Mouse (Mus musculus) kidney, adult 18-20 months (tissue): ENCODE results near the gene Tns1.
A peak's percentile ranks its signal among the peaks of the same experiment; 100 is the strongest.

Source experiments
- DNase-seq: peaks from one replicate; pipeline ENCODE4 v3.0.0; 2021

The Tns1 gene

DNA sequence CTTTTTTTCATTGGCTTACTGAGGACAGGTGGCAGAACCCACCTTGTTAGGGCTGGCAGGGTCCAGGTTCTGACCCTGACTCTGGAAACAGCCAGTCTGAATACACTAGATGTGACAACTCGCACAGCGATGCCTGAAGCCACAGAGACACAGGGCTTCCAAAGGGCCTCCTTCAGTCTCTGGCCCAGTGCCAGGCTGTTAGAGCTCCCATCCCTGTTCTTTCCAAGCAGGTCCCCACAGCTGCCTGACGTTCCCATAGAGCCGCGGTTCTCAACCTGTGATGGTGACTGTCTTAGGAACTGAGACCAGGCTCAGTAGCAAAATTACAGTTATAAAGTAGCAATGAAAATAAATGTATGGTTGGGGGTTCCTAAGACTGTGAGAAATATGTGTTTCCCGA is 217.9 kb downstream of the Tns1 start:
- DNase-seq = peak; percentile 45

DNA sequence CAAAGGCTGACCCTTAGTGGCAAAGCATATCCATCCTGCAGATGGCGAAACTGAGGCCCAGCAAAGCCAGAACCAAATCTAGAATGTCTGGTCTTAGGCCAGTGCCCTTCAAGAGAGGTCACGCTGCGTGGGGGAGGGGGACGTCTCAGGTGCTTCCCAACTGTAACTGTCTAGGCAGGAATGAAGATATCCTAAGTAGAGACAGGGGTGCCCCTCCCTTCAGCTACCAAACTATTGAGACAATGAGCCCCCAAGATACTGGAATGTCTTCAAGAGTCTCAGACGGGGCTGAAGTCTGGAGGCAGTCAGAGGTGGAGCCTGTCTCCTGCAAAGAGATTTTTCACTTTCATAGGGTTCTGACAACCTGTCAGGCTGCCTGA is 218.4 kb downstream of the Tns1 start:
- DNase-seq = peak; percentile 63

DNA sequence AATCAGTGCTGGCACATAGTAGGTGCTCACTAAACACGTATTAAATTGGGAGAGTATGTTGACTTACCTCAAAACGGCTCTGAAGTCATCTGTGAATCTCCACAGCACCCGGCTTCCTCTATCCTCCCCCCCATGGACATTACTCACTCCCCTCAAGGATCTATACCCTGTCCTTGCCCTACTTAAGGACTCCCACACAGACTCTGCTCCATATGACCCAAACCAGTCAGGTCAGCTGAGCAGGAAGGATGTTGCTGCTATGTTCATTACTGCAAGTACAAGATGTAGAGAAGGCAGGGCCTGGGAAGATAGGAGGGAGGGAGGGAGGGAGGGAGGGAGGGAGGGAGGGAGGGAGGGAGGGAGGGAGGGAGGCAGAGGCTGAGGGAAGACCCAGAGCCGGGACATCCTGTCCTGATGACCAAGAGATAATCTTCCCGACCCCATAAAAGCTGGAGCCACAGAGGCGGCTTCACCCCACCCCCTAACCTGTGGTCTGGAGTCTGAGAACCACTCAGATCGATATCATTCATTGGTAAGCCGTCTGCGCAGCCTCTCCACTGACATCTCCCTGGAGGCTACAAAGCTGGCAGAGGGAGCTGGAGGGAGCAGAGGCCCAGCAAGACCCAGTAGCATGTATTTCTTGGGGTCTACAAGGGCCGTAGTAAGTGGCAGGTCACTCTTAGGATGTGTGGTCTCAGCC is 219.0 kb downstream of the Tns1 start:
- DNase-seq = peak; percentile 27

DNA sequence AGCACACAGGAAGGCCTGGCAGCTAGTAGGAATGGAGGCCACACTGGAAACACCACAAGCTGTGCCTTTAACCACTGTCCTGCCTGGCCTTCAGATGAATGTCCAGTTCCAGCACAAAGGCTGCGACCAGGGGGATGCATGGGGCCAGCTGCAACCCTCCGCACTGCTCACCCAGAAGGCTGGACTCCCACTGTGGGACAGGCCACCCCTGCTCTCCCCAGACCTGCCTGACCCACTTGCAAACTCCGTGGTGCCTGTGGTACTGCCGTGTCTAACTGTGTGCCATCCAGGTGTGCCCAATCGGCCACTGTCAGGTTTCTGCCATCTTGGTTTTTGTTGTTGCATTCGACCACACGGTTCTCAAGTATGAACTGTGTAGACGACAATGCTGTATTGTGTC is 219.6 kb downstream of the Tns1 start:
- peak; percentile 10 for DNase-seq

DNA sequence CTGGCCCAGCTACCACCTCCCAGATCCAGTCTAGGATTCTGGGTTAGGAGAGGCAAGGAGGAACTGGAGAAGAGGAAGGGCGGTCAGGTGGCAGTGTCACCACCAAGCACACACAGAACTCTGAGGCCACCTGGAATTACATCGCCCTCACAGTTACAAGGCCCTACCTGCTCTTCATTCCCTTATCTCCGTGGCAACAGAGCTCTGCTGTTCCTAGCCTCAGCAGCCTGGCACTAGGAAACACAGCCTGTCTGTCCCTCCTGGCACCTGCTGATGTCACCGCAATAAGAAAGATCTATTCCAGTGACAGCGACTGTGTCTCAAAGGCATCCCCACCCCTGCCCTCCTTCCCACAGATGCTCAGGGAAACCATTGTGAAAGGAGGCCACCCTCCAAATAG is 221.2 kb downstream of the Tns1 start:
- peak; percentile 7 for DNase-seq

DNA sequence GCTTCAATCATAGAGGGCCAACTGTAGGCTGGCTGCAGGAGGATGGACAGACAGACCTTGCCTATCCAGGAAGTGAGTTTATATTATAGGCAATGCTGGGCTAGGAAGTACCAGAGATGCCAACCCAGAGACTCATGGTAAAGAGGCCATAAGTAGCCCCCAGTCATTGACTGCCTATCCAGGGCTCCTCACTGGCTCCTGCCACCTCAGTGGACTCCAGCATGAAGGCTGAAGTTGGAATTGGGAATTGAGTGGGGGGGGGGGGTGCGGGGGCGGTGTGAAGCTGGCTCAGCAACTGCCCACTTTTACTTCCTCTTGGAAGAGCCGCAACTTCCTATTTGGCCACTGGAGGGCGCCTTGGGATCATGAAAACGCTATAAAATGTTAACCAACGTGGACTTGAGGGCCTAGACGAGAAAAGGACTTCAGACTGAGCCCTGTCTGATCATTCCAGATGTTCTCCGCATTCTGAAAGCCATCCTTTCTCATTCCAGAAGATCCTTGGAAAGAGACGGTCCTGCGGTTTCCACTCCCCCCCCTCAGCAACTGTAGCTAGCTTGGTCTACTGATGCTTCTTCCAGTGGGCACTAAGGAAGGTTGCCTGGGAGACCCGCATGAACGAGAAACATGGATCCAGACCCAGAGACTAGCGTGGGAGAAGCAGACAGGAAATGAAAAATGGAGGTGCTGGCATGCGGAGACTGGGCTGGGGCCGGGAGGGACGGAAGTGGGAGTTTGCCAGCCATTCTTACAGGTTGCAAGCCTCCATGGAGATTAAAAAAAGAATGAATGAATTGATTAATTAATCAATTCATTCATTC is 221.9 kb downstream of the Tns1 start:
- DNase-seq = peak; percentile 82

DNA sequence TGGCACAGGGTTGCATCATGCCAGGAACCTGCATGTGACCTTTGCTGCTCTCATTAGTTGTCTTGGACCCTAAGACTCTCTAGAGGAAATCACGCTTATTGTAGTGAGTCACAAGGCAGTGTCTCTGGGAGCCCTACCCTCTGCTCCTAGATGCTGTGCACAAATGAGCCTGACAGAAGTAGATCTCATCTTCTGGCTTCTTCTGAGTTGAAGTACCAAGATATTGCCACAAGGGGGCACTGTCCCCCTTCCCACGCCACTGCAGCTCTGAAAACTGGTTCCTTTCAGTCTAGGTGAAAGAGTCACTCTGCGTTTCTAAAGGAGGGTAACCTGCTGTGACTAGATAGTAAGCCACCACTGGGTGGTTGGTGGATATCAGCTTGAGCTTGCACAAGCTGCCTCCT is 222.8 kb downstream of the Tns1 start:
- peak; percentile 81 for DNase-seq

DNA sequence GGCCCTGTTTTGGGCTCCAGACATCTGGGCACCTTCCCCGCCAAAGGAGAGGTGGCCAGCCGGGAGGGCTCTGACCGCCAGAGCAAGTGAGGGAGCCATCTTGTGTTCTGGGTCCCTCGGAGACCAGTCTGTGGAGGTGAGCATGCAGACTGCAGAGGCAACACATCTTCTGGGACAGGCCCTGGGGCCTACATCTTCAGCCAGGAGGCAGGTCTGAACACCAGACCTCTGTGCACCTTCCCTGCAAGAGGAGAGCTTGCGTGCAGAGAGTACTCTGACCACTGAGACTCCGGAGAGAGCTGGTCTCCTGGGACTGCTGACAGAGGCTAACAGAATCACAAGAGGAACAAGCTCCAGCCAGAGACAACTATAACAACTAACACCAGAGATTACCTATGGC is 228.8 kb downstream of the Tns1 start:
- DNase-seq = peak; percentile 2

DNA sequence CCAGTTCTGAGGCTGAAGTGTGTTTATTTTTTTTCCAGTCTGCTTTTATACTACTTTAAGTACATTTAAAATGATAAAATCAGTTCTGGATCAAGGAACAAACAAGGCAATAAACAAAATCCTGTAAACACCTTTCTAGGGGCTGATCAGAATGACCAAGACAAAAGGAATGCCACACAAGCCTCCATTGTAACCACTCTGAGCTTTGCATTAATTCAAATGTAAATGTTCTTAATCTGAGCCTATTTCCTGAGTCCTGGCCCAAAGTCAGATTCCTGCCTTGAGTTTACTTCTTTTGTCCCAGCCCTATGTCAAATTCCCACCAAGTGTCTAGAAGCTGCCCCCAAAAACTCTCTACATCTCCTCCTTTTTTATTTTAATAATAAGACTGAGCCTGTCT is 243.5 kb downstream of the Tns1 start:
- no peak for DNase-seq

DNA sequence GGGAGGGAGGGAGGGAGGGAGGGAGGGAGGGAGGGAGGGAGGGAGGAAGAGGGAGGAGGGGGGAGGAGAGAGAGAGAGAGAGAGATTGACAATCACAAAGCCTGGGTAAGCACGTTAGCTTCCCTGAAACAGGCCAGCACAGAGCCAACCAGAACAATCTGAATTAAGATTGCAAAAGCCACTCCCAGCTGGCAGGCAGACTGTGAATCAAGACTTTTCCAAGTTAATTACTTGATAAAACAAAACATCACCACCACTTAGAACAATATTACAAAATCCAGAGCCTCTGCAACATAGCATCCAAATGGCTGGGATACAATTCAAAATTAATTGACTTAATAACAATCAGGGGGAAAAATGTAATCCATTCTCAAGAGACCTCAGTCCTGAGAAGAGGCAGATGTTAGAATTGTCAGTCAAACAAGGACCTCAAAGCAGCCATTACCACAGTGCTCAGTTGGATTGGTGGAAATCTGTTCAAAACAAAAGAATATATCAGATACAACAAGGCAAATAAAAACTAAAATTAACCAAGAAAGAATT is 248.5 kb downstream of the Tns1 start:
- DNase-seq = no peak

DNA sequence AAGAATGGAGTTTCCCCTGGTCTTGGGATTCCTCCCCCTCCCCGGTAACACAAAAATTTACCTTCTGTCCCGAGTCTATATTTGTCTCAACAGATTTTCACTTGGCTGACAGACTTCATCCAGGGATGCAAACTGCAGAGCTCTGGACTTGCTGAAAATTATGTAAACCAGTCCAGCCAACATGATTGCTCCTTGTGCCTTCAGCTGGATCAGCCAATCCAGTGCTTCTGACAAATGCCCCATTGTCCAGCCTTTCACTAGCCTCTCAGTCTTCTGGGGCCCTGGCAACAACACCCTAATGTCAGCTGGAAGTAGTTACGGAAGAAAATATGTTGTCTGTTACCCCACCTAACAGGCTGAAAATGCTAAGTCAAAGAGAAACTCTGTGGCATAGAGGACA is 259.9 kb downstream of the Tns1 start:
- DNase-seq = no peak

DNA sequence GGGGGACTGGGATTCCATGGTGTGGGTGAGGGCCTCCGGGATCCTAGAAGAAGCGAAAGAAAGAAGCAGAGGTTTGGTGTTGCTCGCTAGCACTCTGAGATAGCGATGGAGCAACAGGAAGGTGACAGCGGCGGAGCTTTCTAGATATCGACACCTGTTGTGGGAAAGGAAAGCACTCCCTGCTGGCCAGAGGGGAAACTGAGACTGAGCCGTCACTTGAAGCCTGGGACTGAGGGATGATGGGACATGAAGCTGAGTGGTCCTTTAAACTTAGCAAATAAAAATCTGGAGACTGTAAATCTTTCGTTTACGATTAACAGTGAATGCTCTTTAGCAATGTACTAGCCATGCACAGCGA is 261.2 kb downstream of the Tns1 start:
- DNase-seq = no peak

DNA sequence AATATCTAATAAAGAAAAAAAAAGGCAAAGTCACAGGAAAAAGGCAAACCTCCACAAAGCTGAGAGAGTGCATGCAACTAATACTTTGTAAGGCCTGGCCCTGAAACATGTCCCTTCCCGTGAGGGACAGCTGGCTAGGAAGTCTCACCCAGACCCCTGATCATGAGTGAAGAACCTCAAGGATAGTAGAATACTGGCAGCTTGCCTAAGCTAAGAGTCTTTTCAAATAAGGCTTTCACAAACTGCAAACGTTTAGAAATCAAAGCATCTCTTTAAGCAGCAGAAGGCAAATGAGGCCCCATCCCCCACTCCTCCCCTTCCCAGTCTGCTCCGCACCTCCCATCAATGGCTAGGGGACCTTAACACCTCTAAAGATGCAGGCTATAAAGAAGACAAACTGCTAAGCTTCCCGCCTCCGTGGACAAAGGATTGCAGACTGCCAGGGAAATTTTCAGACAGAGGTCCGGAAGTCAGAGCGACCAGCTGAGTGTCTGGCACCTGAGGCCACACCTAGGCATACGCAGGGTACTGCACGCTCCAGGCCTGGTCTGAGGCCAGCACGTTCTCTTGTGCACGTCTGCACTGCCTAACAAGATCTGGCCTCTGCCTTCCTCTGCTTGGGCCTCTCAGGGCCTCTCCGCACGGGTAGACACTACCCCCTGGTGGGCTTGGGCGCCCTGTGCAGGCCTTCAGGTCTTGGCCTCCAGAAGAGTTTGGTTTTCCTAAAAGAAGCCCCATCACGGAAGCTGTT is 261.8 kb downstream of the Tns1 start:
- DNase-seq = peak; percentile 76

DNA sequence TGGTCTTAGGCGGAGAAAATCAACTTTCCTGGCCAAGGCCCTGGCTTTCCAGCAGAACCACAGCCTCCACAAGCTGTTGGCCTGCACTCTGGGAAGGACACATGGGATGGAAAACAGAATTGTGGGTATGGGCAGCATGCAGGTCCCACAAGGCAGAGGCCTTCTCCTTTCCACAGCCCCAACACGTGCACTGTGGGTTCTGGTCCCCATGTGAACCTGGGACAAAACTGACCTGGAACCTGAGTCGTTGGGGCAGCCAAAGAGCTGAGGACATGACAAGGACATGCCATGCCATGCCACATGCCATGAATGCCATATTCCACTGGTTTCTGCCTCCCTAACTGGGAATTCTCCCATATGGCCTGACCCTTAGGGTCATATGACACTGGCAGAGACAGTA is 263.8 kb downstream of the Tns1 start:
- DNase-seq = no peak
